Mouse (Mus musculus) hindbrain, embryonic 10.5 days (tissue): ENCODE data around the gene Map4. TPM values are rescaled to one million over a fixed set of nuclear protein-coding genes. Genes with fewer than 3 reads are reported as not detected.
"Not testable (repeated sequence)": the region's sequence is repeated elsewhere in the genome, so short reads cannot be mapped to it uniquely, and the experiment has no call there.

Experiments
- DNase-seq: peaks from one replicate; pipeline ENCODE4 v3.0.0-alpha.2; 2017; ENCODE audit warnings: low spot score
- H3K27ac ChIP-seq: fragments of 300-500 bp; sonication (generic); 2 replicates; pipeline ENCODE4 v1.5.1; 2016; ENCODE audit warnings: mild to moderate bottlenecking, moderate library complexity
- H3K27me3 ChIP-seq: fragments of 300-500 bp; sonication (generic); 2 replicates; pipeline ENCODE4 v1.6.1; 2016; ENCODE audit warnings: mild to moderate bottlenecking; ENCODE audit not compliant: poor library complexity, insufficient read depth, severe bottlenecking
- H3K36me3 ChIP-seq: fragments of 300-500 bp; sonication (generic); 2 replicates; pipeline ENCODE4 v1.6.1; 2016; ENCODE audit warnings: mild to moderate bottlenecking, moderate library complexity
- H3K4me1 ChIP-seq: fragments of 300-500 bp; sonication (generic); replicated peaks from 2 replicates; pipeline ENCODE4 v1.6.1; 2016; ENCODE audit warnings: mild to moderate bottlenecking
- H3K4me3 ChIP-seq: fragments of 300-500 bp; sonication (generic); 2 replicates; pipeline ENCODE4 v1.5.1; 2016; ENCODE audit warnings: mild to moderate bottlenecking, moderate library complexity
- H3K9me3 ChIP-seq: fragments of 300-500 bp; sonication (generic); 2 replicates; pipeline ENCODE4 v1.6.1; 2016; ENCODE audit warnings: mild to moderate bottlenecking, moderate library complexity
- WGBS: fragments of 180-500 bp; shearing (Covaris S2); methylation state at CpG from one replicate; pipeline ENCODE4 v1.1.7; 2016; 5-methylcytosine and 5-hydroxymethylcytosine counted together
- polyA plus RNA-seq: library from polyadenylated mRNA; unstranded; fragments of >200 nt; fragmentation: Nextera tagmentation; extraction: Ambion mirVana; gene quantifications from 2 replicates; pipeline ENCODE4 v1.2.1, GENCODE M21; 2016

Gene Map4
- polyA plus RNA-seq, 1 experiment from 2014 or later = 96.3 TPM

- WGBS = 85% methylated on average over 7 of the region's 7 CpGs
- Histone ChIP-seq H3K27me3 (no peaks in the 10 kb centered on the region), H3K36me3 (peaks cover 58% of the 10 kb centered on the region), H3K9me3 (no peaks in the 10 kb centered on the region), H3K4me3 (no peak overlapping the region), H3K27ac (no peak overlapping the region), H3K4me1 (0 out of 2 replicates have a peak, but pooled peaks cover 4% of the 10 kb centered on the region)
- DNase-seq = no peak
Observed at GRCm38 (mm10) chr9:110062405-110062804, 131.1 kb downstream of the Map4 start.

GRCm38 (mm10) chr9:110062861-110063260, 131.6 kb downstream of the Map4 start:
- Histone ChIP-seq H3K36me3 (peaks cover 58% of the 10 kb centered on the region), H3K4me3 (no peak overlapping the region), H3K4me1 (no peaks in the 10 kb centered on the region), H3K27me3 (no peaks in the 10 kb centered on the region), H3K27ac (no peak overlapping the region), H3K9me3 (no peaks in the 10 kb centered on the region)
- no peak for DNase-seq
- 91% methylated on average over 6 of the region's 6 CpGs for WGBS

GRCm38 (mm10) chr9:110064641-110065040, 133.4 kb downstream of the Map4 start:
- H3K4me1 ChIP-seq = no peaks in the 10 kb centered on the region
- H3K27ac ChIP-seq = no peak overlapping the region
- no peak overlapping the region for H3K4me3 ChIP-seq
- H3K9me3 ChIP-seq = no peaks in the 10 kb centered on the region
- no peak for DNase-seq
- no peaks in the 10 kb centered on the region for H3K27me3 ChIP-seq
- H3K36me3 ChIP-seq = peaks cover 70% of the 10 kb centered on the region

GRCm38 (mm10) chr9:110068745-110069144, 137.5 kb downstream of the Map4 start:
- WGBS = 91% methylated on average over 6 of the region's 6 CpGs
- Histone ChIP-seq H3K36me3 (peaks cover 99% of the 10 kb centered on the region), H3K4me1 (no peaks in the 10 kb centered on the region)

GRCm38 (mm10) chr9:110070358-110070757, 139.1 kb downstream of the Map4 start:
- H3K9me3 ChIP-seq = no peaks in the 10 kb centered on the region
- H3K4me1 ChIP-seq = no peaks in the 10 kb centered on the region
- H3K27ac ChIP-seq = no peak overlapping the region
- H3K36me3 ChIP-seq = peaks cover 99% of the 10 kb centered on the region
- H3K27me3 ChIP-seq = no peaks in the 10 kb centered on the region
- no peak overlapping the region for H3K4me3 ChIP-seq
- no peak for DNase-seq
- WGBS = 92% methylated on average over 9 of the region's 9 CpGs

More at GRCm38 (mm10) chr9:110068745-110069144, 137.5 kb downstream of the Map4 start:
- Histone ChIP-seq H3K4me3 (no peak overlapping the region), H3K27ac (no peak overlapping the region), H3K9me3 (no peaks in the 10 kb centered on the region), H3K27me3 (no peaks in the 10 kb centered on the region)
- DNase-seq = no peak

GRCm38 (mm10) chr9:110071011-110071410, 139.8 kb downstream of the Map4 start:
- no peak for DNase-seq
- Histone ChIP-seq H3K27me3 (no peaks in the 10 kb centered on the region), H3K4me1 (no peaks in the 10 kb centered on the region), H3K4me3 (no peak overlapping the region), H3K36me3 (peaks cover 93% of the 10 kb centered on the region), H3K27ac (no peak overlapping the region), H3K9me3 (no peaks in the 10 kb centered on the region)
- 87% methylated on average over 4 of the region's 4 CpGs for WGBS

GRCm38 (mm10) chr9:110071843-110072242, 140.6 kb downstream of the Map4 start:
- H3K4me3 ChIP-seq = no peak overlapping the region
- WGBS = 3% methylated on average over 1 of the region's 1 CpGs
- no peaks in the 10 kb centered on the region for H3K9me3 ChIP-seq
- no peaks in the 10 kb centered on the region for H3K27me3 ChIP-seq
- H3K27ac ChIP-seq = peak overlapping the region; percentile 17; the same call in 1 of the 2 replicates
- peak; percentile 78 for DNase-seq
- H3K36me3 ChIP-seq = peaks cover 89% of the 10 kb centered on the region
- H3K4me1 ChIP-seq = no peaks in the 10 kb centered on the region

GRCm38 (mm10) chr9:110076468-110076867, 145.2 kb downstream of the Map4 start:
- not testable (repeated sequence) for DNase-seq, H3K4me3 ChIP-seq, H3K4me1 ChIP-seq, H3K27me3 ChIP-seq, H3K27ac ChIP-seq, H3K9me3 ChIP-seq
- H3K36me3 ChIP-seq = peaks cover 89% of the 10 kb centered on the region
- 74% methylated on average over 6 of the region's 7 CpGs for WGBS

- 64% methylated on average over 3 of the region's 3 CpGs for WGBS
- no peaks in the 10 kb centered on the region for H3K27me3 ChIP-seq
- no peak overlapping the region for H3K4me3 ChIP-seq
- no peak for DNase-seq
- H3K36me3 ChIP-seq = peaks cover 96% of the 10 kb centered on the region
- no peak overlapping the region for H3K27ac ChIP-seq
- no peaks in the 10 kb centered on the region for H3K4me1 ChIP-seq
- H3K9me3 ChIP-seq = no peaks in the 10 kb centered on the region
Observed at GRCm38 (mm10) chr9:110081066-110081465, 149.8 kb downstream of the Map4 start.

- Histone ChIP-seq H3K4me1 (no peaks in the 10 kb centered on the region), H3K36me3 (peaks cover 100% of the 10 kb centered on the region), H3K4me3 (no peak overlapping the region), H3K27me3 (no peaks in the 10 kb centered on the region), H3K27ac (no peak overlapping the region), H3K9me3 (no peaks in the 10 kb centered on the region)
- no peak for DNase-seq
- 94% methylated on average over 25 of the region's 25 CpGs for WGBS
Observed at GRCm38 (mm10) chr9:110084201-110084964, 153.1 kb downstream of the Map4 start.

GRCm38 (mm10) chr9:110085693-110086092, 154.4 kb downstream of the Map4 start:
- Histone ChIP-seq H3K4me1 (no peaks in the 10 kb centered on the region), H3K9me3 (no peaks in the 10 kb centered on the region), H3K27me3 (no peaks in the 10 kb centered on the region), H3K4me3 (no peak overlapping the region), H3K27ac (no peak overlapping the region), H3K36me3 (peaks cover 100% of the 10 kb centered on the region)
- 96% methylated on average over 8 of the region's 8 CpGs for WGBS
- DNase-seq = no peak

- H3K27me3 ChIP-seq = no peaks in the 10 kb centered on the region
- H3K4me1 ChIP-seq = no peaks in the 10 kb centered on the region
- peaks cover 99% of the 10 kb centered on the region for H3K36me3 ChIP-seq
- no peak for DNase-seq
- no peak overlapping the region for H3K4me3 ChIP-seq
- H3K27ac ChIP-seq = no peak overlapping the region
- H3K9me3 ChIP-seq = no peaks in the 10 kb centered on the region
- WGBS = 83% methylated on average over 4 of the region's 4 CpGs
Observed at GRCm38 (mm10) chr9:110093303-110093702, 162.0 kb downstream of the Map4 start.

- Histone ChIP-seq H3K4me1 (no peaks in the 10 kb centered on the region; the same call in 1 of the 2 replicates), H3K9me3 (no peaks in the 10 kb centered on the region), H3K27ac (no peak overlapping the region), H3K36me3 (peaks cover 99% of the 10 kb centered on the region), H3K4me3 (no peak overlapping the region), H3K27me3 (no peaks in the 10 kb centered on the region)
- WGBS = 95% methylated on average over 4 of the region's 4 CpGs
- DNase-seq = no peak
Observed at GRCm38 (mm10) chr9:110094761-110095160, 163.5 kb downstream of the Map4 start.
